Mouse (Mus musculus): Measurements from ENCODE around the gene Ece1. TPM values are rescaled to one million over a fixed set of nuclear protein-coding genes. Genes with fewer than 3 reads are reported as not detected.

Ece1 gene
- polyA plus RNA-seq, 1 experiment, result 22.6 TPM

GRCm38 (mm10) chr4:137851484-137851883 is 10.6 kb upstream of the Ece1 start:
- DNase-seq (ENCODE audit: low read depth, low spot score), result no peak
- 38% methylated on average over 2 of the region's 2 CpGs for WGBS

GRCm38 (mm10) chr4:137853822-137854221 is 8.2 kb upstream of the Ece1 start:
- WGBS, result 51% methylated on average over 6 of the region's 6 CpGs
- no peak for DNase-seq (ENCODE audit: low read depth, low spot score)

GRCm38 (mm10) chr4:137855741-137856341 is 6.2 kb upstream of the Ece1 start:
- no peak for DNase-seq (ENCODE audit: low read depth, low spot score)
- 42% methylated on average over 9 of the region's 9 CpGs for WGBS

GRCm38 (mm10) chr4:137857116-137857515 is 4.9 kb upstream of the Ece1 start:
- WGBS, result 59% methylated on average over 7 of the region's 7 CpGs
- no peak for DNase-seq (ENCODE audit: low read depth, low spot score)

GRCm38 (mm10) chr4:137858371-137858770 is 3.7 kb upstream of the Ece1 start:
- WGBS, result 31% methylated on average over 2 of the region's 2 CpGs
- DNase-seq (ENCODE audit: low read depth, low spot score), result no peak

- no peak for DNase-seq (ENCODE audit: low read depth, low spot score)
Measured at GRCm38 (mm10) chr4:137861461-137862011, 501 bp upstream of the Ece1 start.

GRCm38 (mm10) chr4:137862516-137863240 is 641 bp downstream of the Ece1 start:
- no peak for DNase-seq (ENCODE audit: low read depth, low spot score)
- WGBS, result 4% methylated on average over 21 of the region's 21 CpGs

More at GRCm38 (mm10) chr4:137861461-137862011, 501 bp upstream of the Ece1 start:
- 3% methylated on average over 17 of the region's 17 CpGs for WGBS

- DNase-seq (ENCODE audit: low read depth, low spot score), result no peak
Measured at GRCm38 (mm10) chr4:137864031-137864430, 2.0 kb downstream of the Ece1 start.

GRCm38 (mm10) chr4:137864769-137865168 is 2.7 kb downstream of the Ece1 start:
- no peak for DNase-seq (ENCODE audit: low read depth, low spot score)

More at GRCm38 (mm10) chr4:137864031-137864430, 2.0 kb downstream of the Ece1 start:
- WGBS, result 67% methylated on average over 4 of the region's 4 CpGs

GRCm38 (mm10) chr4:137865221-137865641 is 3.2 kb downstream of the Ece1 start:
- 81% methylated on average over 10 of the region's 10 CpGs for WGBS
- DNase-seq (ENCODE audit: low read depth, low spot score), result no peak

More at GRCm38 (mm10) chr4:137864769-137865168, 2.7 kb downstream of the Ece1 start:
- 62% methylated on average over 9 of the region's 9 CpGs for WGBS

- no peak for DNase-seq (ENCODE audit: low read depth, low spot score)
- 41% methylated on average over 19 of the region's 19 CpGs for WGBS
Measured at GRCm38 (mm10) chr4:137866206-137866863, 4.3 kb downstream of the Ece1 start.

- DNase-seq (ENCODE audit: low read depth, low spot score), result no peak
- WGBS, result 18% methylated on average over 4 of the region's 4 CpGs
Measured at GRCm38 (mm10) chr4:137867225-137867624, 5.2 kb downstream of the Ece1 start.

GRCm38 (mm10) chr4:137867675-137868257 is 5.7 kb downstream of the Ece1 start:
- no peak for DNase-seq (ENCODE audit: low read depth, low spot score)
- WGBS, result 16% methylated on average over 13 of the region's 13 CpGs

GRCm38 (mm10) chr4:137869667-137870274 is 7.7 kb downstream of the Ece1 start:
- 73% methylated on average over 16 of the region's 16 CpGs for WGBS

GRCm38 (mm10) chr4:137870979-137871378 is 8.9 kb downstream of the Ece1 start:
- 91% methylated on average over 4 of the region's 4 CpGs for WGBS
- DNase-seq (ENCODE audit: low read depth, low spot score), result no peak

More at GRCm38 (mm10) chr4:137869667-137870274, 7.7 kb downstream of the Ece1 start:
- no peak for DNase-seq (ENCODE audit: low read depth, low spot score)

GRCm38 (mm10) chr4:137871431-137871830 is 9.4 kb downstream of the Ece1 start:
- 83% methylated on average over 8 of the region's 8 CpGs for WGBS
- no peak for DNase-seq (ENCODE audit: low read depth, low spot score)

GRCm38 (mm10) chr4:137874337-137874736 is 12.3 kb downstream of the Ece1 start:
- DNase-seq (ENCODE audit: low read depth, low spot score), result no peak
- WGBS, result 56% methylated on average over 7 of the region's 7 CpGs

- DNase-seq (ENCODE audit: low read depth, low spot score), result no peak
- 52% methylated on average over 4 of the region's 4 CpGs for WGBS
Measured at GRCm38 (mm10) chr4:137874826-137875225, 12.8 kb downstream of the Ece1 start.

- 36% methylated on average over 9 of the region's 9 CpGs for WGBS
- no peak for DNase-seq (ENCODE audit: low read depth, low spot score)
Measured at GRCm38 (mm10) chr4:137875466-137876092, 13.5 kb downstream of the Ece1 start.

Data from large intestine, adult 2 months (tissue).